Mouse (Mus musculus): ENCODE data around the gene Slc25a25.

DNA sequence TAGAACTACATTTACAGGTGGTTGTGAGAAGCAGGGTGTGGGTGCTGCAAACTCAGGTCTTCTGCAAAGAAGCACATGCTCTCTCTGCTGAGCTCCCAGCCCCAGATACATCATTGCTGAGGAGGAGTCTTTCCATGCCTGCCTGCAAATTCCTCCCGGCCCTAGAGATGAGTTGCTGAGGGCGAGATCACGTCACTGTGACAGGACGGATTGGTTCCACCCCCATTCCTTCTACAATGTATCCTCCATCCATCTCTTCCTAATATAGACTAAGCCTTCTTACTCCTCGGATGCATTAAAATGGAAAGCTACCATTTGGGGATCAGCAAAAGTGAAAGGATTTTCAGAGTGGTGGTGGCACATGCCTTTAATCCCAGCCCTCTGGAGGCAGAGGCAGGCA lies 25.7 kb downstream of the Slc25a25 start:
- TF ChIP-seq HCFC1 (IDR thresholded peaks at IDR 0.05; ENCODE audit: borderline replicate concordance, insufficient read depth, low read length) (no peak), CHD2 (IDR thresholded peaks at IDR 0.05; ENCODE audit: low read depth, low read length) (no peak), MAFK (IDR thresholded peaks at IDR 0.05; ENCODE audit: insufficient read depth, low read depth, low read length) (no peak), ZNF384 (IDR thresholded peaks at IDR 0.05; ENCODE audit: low read depth, low read length) (no peak), ZC3H11A (IDR thresholded peaks at IDR 0.05; ENCODE audit: borderline replicate concordance, low read depth, low read length) (no peak)

All from ES-E14 (cell line).